Mouse (Mus musculus): Measurements from ENCODE around the gene Tmem248. TPM values are rescaled to one million over a fixed set of nuclear protein-coding genes. Genes with fewer than 3 reads are reported as not detected.

The Tmem248 gene
- polyA plus RNA-seq, 1 experiment from 2014 or later, result 36.3 TPM

DNA sequence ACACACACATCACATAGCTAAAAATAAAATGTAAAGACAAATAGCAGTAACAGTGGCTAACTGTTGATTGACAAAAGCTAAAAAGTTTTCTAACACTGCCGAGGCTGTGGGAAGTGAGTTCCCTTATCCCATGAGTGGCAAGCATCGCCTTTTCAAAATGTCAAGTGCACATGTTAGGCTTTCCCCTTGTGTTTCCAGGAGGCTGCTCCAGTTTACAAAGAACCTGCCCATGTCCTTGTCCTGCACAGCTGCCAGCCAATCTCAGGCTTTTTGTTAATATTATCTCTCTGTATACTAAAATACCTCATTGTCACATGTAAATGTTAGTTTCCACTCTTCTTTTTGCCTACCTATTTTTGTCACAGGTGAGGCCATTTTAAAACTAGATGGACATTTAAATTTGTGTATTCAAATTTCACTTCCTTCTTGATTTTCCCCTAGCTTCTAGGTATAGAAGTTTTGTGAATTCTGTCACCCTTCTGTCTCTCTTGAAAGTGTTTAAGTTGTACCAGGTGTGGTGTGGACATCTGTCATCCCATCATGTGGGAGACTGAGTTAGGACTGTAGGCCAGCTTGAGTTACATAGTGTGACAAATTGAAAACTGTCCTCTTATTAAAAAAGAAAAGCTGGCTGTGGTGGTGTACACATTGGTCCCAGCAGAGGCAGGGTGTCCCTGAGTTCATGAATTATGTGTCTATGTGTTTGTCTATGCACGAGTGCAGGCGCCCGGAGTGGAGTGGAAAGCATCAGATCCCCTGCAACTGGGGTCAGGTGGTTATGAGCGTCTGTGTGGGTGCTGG lies 34.9 kb upstream of the Tmem248 start:
- peaks cover 28% of the 10 kb centered on the region for H3K4me1 ChIP-seq (replicated peaks; ENCODE audit: control insufficient read depth, insufficient read depth, low read length)
- H3K27me3 ChIP-seq (ENCODE audit: control insufficient read depth, insufficient read depth, low read depth, low read length), result no peaks in the 10 kb centered on the region
- no peaks in the 10 kb centered on the region for H3K9me3 ChIP-seq (ENCODE audit: control insufficient read depth, low read length)
- ATAC-seq (ENCODE audit: low read depth), result peak; percentile 39; the same call in 1 of the 2 replicates
- H3K4me2 ChIP-seq (ENCODE audit: low read depth, low read length), result no peak overlapping the region
- H3K36me3 ChIP-seq (ENCODE audit: control insufficient read depth, insufficient read depth, low read length), result no peaks in the 10 kb centered on the region
- H3K4me3 ChIP-seq (ENCODE audit: low read length), result no peak overlapping the region
- H3K27ac ChIP-seq (ENCODE audit: low read length), result peak overlapping the region; percentile 43
- WGBS, result 54% methylated on average over 6 of the region's 6 CpGs
- peak overlapping the region; percentile 7; the same call in 1 of the 2 replicates for H3K9ac ChIP-seq (ENCODE audit: low read length)

GRCm38 (mm10) chr5:130182541-130182821 lies 34.4 kb upstream of the Tmem248 start:
- Histone ChIP-seq H3K4me2 (ENCODE audit: low read depth, low read length) (no peak overlapping the region), H3K36me3 (ENCODE audit: control insufficient read depth, insufficient read depth, low read length) (no peaks in the 10 kb centered on the region), H3K4me3 (ENCODE audit: low read length) (no peak overlapping the region), H3K27ac (ENCODE audit: low read length) (peak overlapping the region; percentile 46), H3K4me1 (replicated peaks; ENCODE audit: control insufficient read depth, insufficient read depth, low read length) (peaks cover 28% of the 10 kb centered on the region), H3K27me3 (ENCODE audit: control insufficient read depth, insufficient read depth, low read depth, low read length) (no peaks in the 10 kb centered on the region), H3K9ac (ENCODE audit: low read length) (peak overlapping the region; percentile 7; the same call in 1 of the 2 replicates), H3K9me3 (ENCODE audit: control insufficient read depth, low read length) (no peaks in the 10 kb centered on the region)
- WGBS, result 37% methylated on average over 3 of the region's 3 CpGs
- no peak for ATAC-seq (ENCODE audit: low read depth)

- Histone ChIP-seq H3K9ac (ENCODE audit: low read length) (no peak overlapping the region), H3K4me3 (ENCODE audit: low read length) (no peak overlapping the region), H3K27me3 (ENCODE audit: control insufficient read depth, insufficient read depth, low read depth, low read length) (no peaks in the 10 kb centered on the region), H3K4me1 (replicated peaks; ENCODE audit: control insufficient read depth, insufficient read depth, low read length) (peaks cover 20% of the 10 kb centered on the region), H3K4me2 (ENCODE audit: low read depth, low read length) (no peak overlapping the region), H3K27ac (ENCODE audit: low read length) (no peak overlapping the region), H3K36me3 (ENCODE audit: control insufficient read depth, insufficient read depth, low read length) (peaks cover 3% of the 10 kb centered on the region), H3K9me3 (ENCODE audit: control insufficient read depth, low read length) (no peaks in the 10 kb centered on the region)
- 80% methylated on average over 9 of the region's 9 CpGs for WGBS
- ATAC-seq (ENCODE audit: low read depth), result no peak
Observed at GRCm38 (mm10) chr5:130184193-130184856, 32.6 kb upstream of the Tmem248 start.

GRCm38 (mm10) chr5:130185312-130185711 lies 31.6 kb upstream of the Tmem248 start:
- H3K4me1 ChIP-seq (replicated peaks; ENCODE audit: control insufficient read depth, insufficient read depth, low read length), result peaks cover 15% of the 10 kb centered on the region
- no peak for ATAC-seq (ENCODE audit: low read depth)
- H3K9ac ChIP-seq (ENCODE audit: low read length), result no peak overlapping the region
- no peak overlapping the region for H3K4me3 ChIP-seq (ENCODE audit: low read length)
- 63% methylated on average over 6 of the region's 6 CpGs for WGBS
- no peak overlapping the region for H3K4me2 ChIP-seq (ENCODE audit: low read depth, low read length)
- no peak overlapping the region for H3K27ac ChIP-seq (ENCODE audit: low read length)
- H3K36me3 ChIP-seq (ENCODE audit: control insufficient read depth, insufficient read depth, low read length), result peaks cover 10% of the 10 kb centered on the region
- H3K9me3 ChIP-seq (ENCODE audit: control insufficient read depth, low read length), result no peaks in the 10 kb centered on the region
- no peaks in the 10 kb centered on the region for H3K27me3 ChIP-seq (ENCODE audit: control insufficient read depth, insufficient read depth, low read depth, low read length)

DNA sequence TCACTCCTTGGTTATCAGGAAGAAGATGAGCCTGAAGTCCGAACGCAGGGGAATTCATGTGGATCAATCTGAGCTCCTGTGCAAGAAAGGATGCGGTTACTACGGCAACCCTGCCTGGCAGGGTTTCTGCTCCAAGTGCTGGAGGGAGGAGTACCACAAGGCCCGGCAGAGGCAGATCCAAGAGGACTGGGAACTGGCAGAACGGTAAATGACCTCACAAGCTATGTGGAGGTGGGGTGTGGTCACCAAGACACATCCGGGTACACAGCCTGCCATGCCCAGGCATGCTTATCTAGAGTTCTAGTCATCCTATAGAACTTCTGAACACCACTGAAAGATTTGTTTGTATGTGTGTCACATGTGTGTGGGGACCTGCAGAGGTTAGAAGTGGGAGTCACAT lies 29.5 kb upstream of the Tmem248 start:
- Histone ChIP-seq H3K4me1 (replicated peaks; ENCODE audit: control insufficient read depth, insufficient read depth, low read length) (peaks cover 13% of the 10 kb centered on the region), H3K9me3 (ENCODE audit: control insufficient read depth, low read length) (no peaks in the 10 kb centered on the region), H3K9ac (ENCODE audit: low read length) (no peak overlapping the region), H3K27ac (ENCODE audit: low read length) (no peak overlapping the region), H3K4me3 (ENCODE audit: low read length) (no peak overlapping the region), H3K4me2 (ENCODE audit: low read depth, low read length) (no peak overlapping the region), H3K36me3 (ENCODE audit: control insufficient read depth, insufficient read depth, low read length) (peaks cover 22% of the 10 kb centered on the region), H3K27me3 (ENCODE audit: control insufficient read depth, insufficient read depth, low read depth, low read length) (no peaks in the 10 kb centered on the region)
- ATAC-seq (ENCODE audit: low read depth), result no peak
- 66% methylated on average over 7 of the region's 7 CpGs for WGBS

DNA sequence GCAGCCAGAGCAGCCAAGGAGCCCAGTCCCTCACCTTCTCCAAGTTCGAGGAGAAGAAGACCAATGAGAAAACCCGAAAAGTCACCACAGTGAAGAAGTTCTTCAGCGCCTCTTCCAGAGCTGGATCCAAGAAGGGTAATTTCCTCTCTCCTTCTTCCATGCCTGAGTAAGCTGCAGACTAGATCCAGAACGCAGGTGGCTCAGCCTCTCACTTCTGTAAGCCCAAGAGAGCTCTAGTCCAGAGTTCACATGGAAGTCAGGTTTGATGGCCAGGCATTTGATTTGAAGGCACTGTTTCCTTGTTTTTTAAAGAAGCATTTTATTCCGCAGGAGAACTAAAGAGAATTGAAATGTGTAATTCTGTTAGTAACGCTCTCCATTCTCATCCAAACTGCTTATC lies 26.0 kb upstream of the Tmem248 start:
- Histone ChIP-seq H3K27me3 (ENCODE audit: control insufficient read depth, insufficient read depth, low read depth, low read length) (no peaks in the 10 kb centered on the region), H3K4me2 (ENCODE audit: low read depth, low read length) (no peak overlapping the region), H3K4me3 (ENCODE audit: low read length) (no peak overlapping the region), H3K9ac (ENCODE audit: low read length) (no peak overlapping the region), H3K9me3 (ENCODE audit: control insufficient read depth, low read length) (no peaks in the 10 kb centered on the region), H3K27ac (ENCODE audit: low read length) (no peak overlapping the region), H3K36me3 (ENCODE audit: control insufficient read depth, insufficient read depth, low read length) (peaks cover 22% of the 10 kb centered on the region), H3K4me1 (replicated peaks; ENCODE audit: control insufficient read depth, insufficient read depth, low read length) (peaks cover 10% of the 10 kb centered on the region; the same call in 1 of the 2 replicates)
- no peak for ATAC-seq (ENCODE audit: low read depth)
- 91% methylated on average over 6 of the region's 6 CpGs for WGBS

GRCm38 (mm10) chr5:130191865-130192264 lies 25.0 kb upstream of the Tmem248 start:
- H3K27ac ChIP-seq (ENCODE audit: low read length), result peak overlapping the region; percentile 92
- H3K4me2 ChIP-seq (ENCODE audit: low read depth, low read length), result no peak overlapping the region
- peaks cover 22% of the 10 kb centered on the region for H3K36me3 ChIP-seq (ENCODE audit: control insufficient read depth, insufficient read depth, low read length)
- 53% methylated on average over 6 of the region's 6 CpGs for WGBS
- no peak overlapping the region for H3K9ac ChIP-seq (ENCODE audit: low read length)
- ATAC-seq (ENCODE audit: low read depth), result no peak
- H3K9me3 ChIP-seq (ENCODE audit: control insufficient read depth, low read length), result no peaks in the 10 kb centered on the region
- H3K4me3 ChIP-seq (ENCODE audit: low read length), result no peak overlapping the region
- H3K4me1 ChIP-seq (replicated peaks; ENCODE audit: control insufficient read depth, insufficient read depth, low read length), result peaks cover 10% of the 10 kb centered on the region; the same call in 1 of the 2 replicates
- H3K27me3 ChIP-seq (ENCODE audit: control insufficient read depth, insufficient read depth, low read depth, low read length), result no peaks in the 10 kb centered on the region

DNA sequence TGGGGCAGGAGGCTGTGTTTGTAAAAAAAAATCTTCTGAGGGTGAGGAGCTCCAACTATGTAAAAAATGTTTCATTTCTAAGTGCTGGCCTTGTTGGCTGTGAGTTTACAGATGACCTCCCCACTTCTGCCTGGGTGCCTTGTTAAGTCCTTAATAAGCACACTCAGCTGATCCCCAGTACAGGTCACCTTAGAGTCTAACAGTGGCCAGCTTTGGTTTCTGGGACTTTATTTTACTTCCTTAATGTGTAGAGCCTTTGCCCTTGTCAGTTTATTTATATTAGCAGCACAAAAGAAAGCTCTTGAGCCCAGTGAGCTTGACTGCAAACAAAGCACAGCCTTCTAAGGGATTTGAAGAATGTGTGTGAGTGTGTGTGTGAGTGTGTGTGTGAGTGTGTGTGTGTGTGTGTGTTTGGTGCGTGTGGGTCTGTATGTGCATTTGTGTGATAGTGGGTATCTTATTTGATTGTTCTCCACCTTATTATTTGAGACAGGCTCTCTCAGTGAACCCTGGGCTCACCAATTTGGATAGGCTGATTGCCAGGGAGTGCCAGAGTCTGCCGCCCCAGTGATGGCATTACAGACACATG lies 24.4 kb upstream of the Tmem248 start:
- H3K9me3 ChIP-seq (ENCODE audit: control insufficient read depth, low read length), result no peaks in the 10 kb centered on the region
- no peak overlapping the region for H3K4me2 ChIP-seq (ENCODE audit: low read depth, low read length)
- ATAC-seq (ENCODE audit: low read depth), result peak; percentile 92
- H3K9ac ChIP-seq (ENCODE audit: low read length), result no peak overlapping the region
- no peaks in the 10 kb centered on the region for H3K27me3 ChIP-seq (ENCODE audit: control insufficient read depth, insufficient read depth, low read depth, low read length)
- peaks cover 10% of the 10 kb centered on the region; the same call in 1 of the 2 replicates for H3K4me1 ChIP-seq (replicated peaks; ENCODE audit: control insufficient read depth, insufficient read depth, low read length)
- no peak overlapping the region for H3K4me3 ChIP-seq (ENCODE audit: low read length)
- WGBS, result 24% methylated on average over 2 of the region's 2 CpGs
- H3K36me3 ChIP-seq (ENCODE audit: control insufficient read depth, insufficient read depth, low read length), result peaks cover 22% of the 10 kb centered on the region
- peak overlapping the region; percentile 92 for H3K27ac ChIP-seq (ENCODE audit: low read length)

GRCm38 (mm10) chr5:130193760-130194159 lies 23.1 kb upstream of the Tmem248 start:
- Histone ChIP-seq H3K9ac (ENCODE audit: low read length) (no peak overlapping the region), H3K27me3 (ENCODE audit: control insufficient read depth, insufficient read depth, low read depth, low read length) (no peaks in the 10 kb centered on the region), H3K27ac (ENCODE audit: low read length) (no peak overlapping the region), H3K36me3 (ENCODE audit: control insufficient read depth, insufficient read depth, low read length) (peaks cover 25% of the 10 kb centered on the region), H3K4me2 (ENCODE audit: low read depth, low read length) (no peak overlapping the region), H3K4me3 (ENCODE audit: low read length) (no peak overlapping the region), H3K4me1 (replicated peaks; ENCODE audit: control insufficient read depth, insufficient read depth, low read length) (peaks cover 10% of the 10 kb centered on the region; the same call in 1 of the 2 replicates), H3K9me3 (ENCODE audit: control insufficient read depth, low read length) (no peaks in the 10 kb centered on the region)
- no peak for ATAC-seq (ENCODE audit: low read depth)
- WGBS, result 65% methylated on average over 3 of the region's 3 CpGs

Measured in lung, embryonic 16.5 days (tissue).